In the genomic region with DNA sequence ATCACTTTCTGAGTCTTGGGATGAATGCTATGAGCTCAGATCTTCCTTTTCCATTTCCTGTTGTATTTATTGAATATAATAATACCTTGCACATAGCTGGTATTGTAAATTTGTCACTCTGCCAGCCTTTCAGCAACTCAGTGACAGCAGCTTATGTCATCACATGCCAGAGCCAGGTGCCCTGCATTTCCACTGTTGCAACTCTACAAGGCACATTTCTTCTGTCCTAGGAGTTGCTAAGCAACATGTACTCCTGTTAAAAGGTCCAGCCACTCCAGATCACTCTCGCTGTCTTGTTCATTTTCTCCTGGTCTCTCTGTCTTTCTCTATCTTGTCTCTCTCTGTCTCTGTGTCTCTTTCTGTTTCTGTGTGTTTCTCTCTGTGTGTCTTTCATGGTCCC, we compare ENCODE assay signal across 23 mouse cellular contexts.
"Had no signal": no experiment of that assay in that cellular context is flagged by ENCODE, and none has a peak within 500 bp of the region (broad histone marks: within the 10 kb centered on the region; RNA-seq: fewer than 3 reads in every experiment).

No protein-coding gene starts in this region.

- ATAC-seq: liver, embryonic 12.5 days had no signal

- H3K4me1 ChIP-seq: limb, embryonic 10.5 days; limb, embryonic 13.5 days; liver, embryonic 12.5 days; liver, embryonic 15.5 days; lung, embryonic 15.5 days; megakaryocyte, embryonic 14.5 days; neural tube, embryonic 13.5 days; stomach, embryonic 15.5 days had no signal

- H3K9ac ChIP-seq: limb, embryonic 13.5 days; liver, embryonic 12.5 days; liver, embryonic 15.5 days; lung, embryonic 15.5 days; neural tube, embryonic 13.5 days; stomach, embryonic 15.5 days had no signal

- H3K4me2 ChIP-seq: limb, embryonic 13.5 days; liver, embryonic 12.5 days; liver, embryonic 15.5 days; lung, embryonic 15.5 days; midbrain, embryonic 11.5 days; neural tube, embryonic 13.5 days; stomach, embryonic 15.5 days had no signal

- H3K9me3 ChIP-seq: limb, embryonic 10.5 days; limb, embryonic 13.5 days; liver, embryonic 12.5 days; liver, embryonic 15.5 days; lung, embryonic 15.5 days; megakaryocyte, embryonic 14.5 days; neural tube, embryonic 13.5 days; stomach, embryonic 15.5 days had no signal

- H3K27ac ChIP-seq: layer of hippocampus, adult 2 months; limb, embryonic 10.5 days; limb, embryonic 13.5 days; liver, embryonic 12.5 days; liver, embryonic 15.5 days; lung, embryonic 15.5 days; neural tube, embryonic 13.5 days; stomach, embryonic 15.5 days had no signal

- H3K27me3 ChIP-seq: limb, embryonic 13.5 days; liver, embryonic 12.5 days; liver, embryonic 15.5 days; lung, embryonic 15.5 days; megakaryocyte, embryonic 14.5 days; neural tube, embryonic 13.5 days; stomach, embryonic 15.5 days had no signal

- H3K4me3 ChIP-seq: layer of hippocampus, adult 2 months; limb, embryonic 10.5 days; limb, embryonic 13.5 days; liver, embryonic 12.5 days; liver, embryonic 15.5 days; lung, embryonic 15.5 days; megakaryocyte, embryonic 14.5 days; myocyte; neural tube, embryonic 13.5 days; stomach, embryonic 15.5 days had no signal

- DNase-seq: kidney, adult 18-20 months; kidney, adult 9 months; kidney, postnatal 25 days; layer of hippocampus, adult 9-11 months; liver; lung, adult 18-20 months; lung, postnatal 10 days; lung, postnatal 36 days; retina, postnatal 1 day; right cerebral cortex, postnatal 25 days; spleen, adult 18-20 months; thymus, postnatal 36 days had no signal

- H3K36me3 ChIP-seq: limb, embryonic 10.5 days; limb, embryonic 13.5 days; liver, embryonic 12.5 days; liver, embryonic 15.5 days; lung, embryonic 15.5 days; neural tube, embryonic 13.5 days; stomach, embryonic 15.5 days had no signal
